Mouse (Mus musculus) limb, embryonic 14.5 days (tissue): ENCODE measurements around the gene Gpr65. TPM values are rescaled to one million over a fixed set of nuclear protein-coding genes. Genes with fewer than 3 reads are reported as not detected.
"Not testable (repeated sequence)": the region's sequence is repeated elsewhere in the genome, so short reads cannot be mapped to it uniquely, and the experiment has no call there.

Experiments used
- ATAC-seq: fragments of 200-750 bp; cut with Nextera tagmentation; 2 replicates; pipeline ENCODE4 v1.8.0; 2017; ENCODE audit warnings: low read depth, moderate number of reproducible peaks, moderate TSS enrichment; ENCODE audit not compliant: low FRiP score
- DNase-seq: peaks from one replicate; pipeline ENCODE4 v3.0.0-alpha.2; 2015; ENCODE audit warnings: low spot score
- H3K27ac ChIP-seq: fragments of 300-500 bp; sonication (generic); replicated peaks from 2 replicates; pipeline ENCODE4 v1.5.1; 2014; ENCODE audit warnings: low read depth, mild to moderate bottlenecking, low read length, moderate library complexity, mixed read lengths
- H3K27me3 ChIP-seq: fragments of 300-500 bp; sonication (generic); 2 replicates; pipeline ENCODE4 v1.6.1; 2014; ENCODE audit warnings: low read length, mixed read lengths; ENCODE audit not compliant: control insufficient read depth, insufficient read depth
- H3K36me3 ChIP-seq: fragments of 300-500 bp; sonication (generic); 2 replicates; pipeline ENCODE4 v1.6.1; 2014; ENCODE audit warnings: mild to moderate bottlenecking, low read length, moderate library complexity, mixed read lengths; ENCODE audit not compliant: control insufficient read depth, insufficient read depth
- H3K4me1 ChIP-seq: fragments of 300-500 bp; sonication (generic); 2 replicates; pipeline ENCODE4 v1.6.1; 2014; ENCODE audit warnings: antibody characterized with exemption, low read length, mixed read lengths; ENCODE audit not compliant: control insufficient read depth, insufficient read depth
- H3K4me2 ChIP-seq: fragments of 300-500 bp; sonication (generic); replicated peaks from 2 replicates; pipeline ENCODE4 v1.6.1; 2014; ENCODE audit warnings: low read depth, mild to moderate bottlenecking, low read length, moderate library complexity; ENCODE audit not compliant: severe bottlenecking
- H3K4me3 ChIP-seq: fragments of 300-500 bp; sonication (generic); replicated peaks from 2 replicates; pipeline ENCODE4 v1.5.1; 2014; ENCODE audit warnings: low read length
- H3K9ac ChIP-seq: fragments of 300-500 bp; sonication (generic); 2 replicates; pipeline ENCODE4 v1.6.1; 2014; ENCODE audit warnings: mild to moderate bottlenecking, low read depth, low read length, moderate library complexity; ENCODE audit not compliant: severe bottlenecking
- H3K9me3 ChIP-seq: fragments of 300-500 bp; sonication (generic); 2 replicates; pipeline ENCODE4 v1.6.1; 2016; ENCODE audit warnings: low read length; ENCODE audit not compliant: control insufficient read depth
- POLR2A ChIP-seq: fragments of 200-500 bp; IDR thresholded peaks from 2 replicates; pipeline ENCODE4 v1.8.0; 2012; ENCODE audit warnings: inconsistent platforms, mild to moderate bottlenecking, moderate library complexity, borderline replicate concordance; ENCODE audit not compliant: insufficient read depth, insufficient read length; ENCODE audit errors: extremely low read depth
- WGBS: fragments of 180-500 bp; shearing (Covaris S2); extraction: QIAGEN DNeasy Blood & Tissue Kit; methylation state at CpG from one replicate; pipeline ENCODE4 v1.1.7; 2014; 5-methylcytosine and 5-hydroxymethylcytosine counted together
- polyA plus RNA-seq, 2 experiments: library from polyadenylated mRNA; depleted of rRNA in 1 of 2; stranded (reverse) in 1 of 2; unstranded in 1 of 2; fragments of >200 nt; fragmentation: Nextera tagmentation in 1 of 2; extraction: Ambion mirVana in 1 of 2; gene quantifications; 2 replicates each; pipeline versions ENCODE4 v1.2.1 to v1.2.3; 2012 to 2014

Gene Gpr65
- polyA plus RNA-seq, 2 experiments, result 2.5 to 4.1 TPM

- 76% methylated on average over 4 of the region's 4 CpGs for WGBS
- DNase-seq, result no peak
These were observed 54.0 kb downstream of the Gpr65 start for GRCm38 (mm10) chr12:98322426-98322825.

GRCm38 (mm10) chr12:98324170-98324569, 55.7 kb downstream of the Gpr65 start:
- not testable (repeated sequence) for H3K4me1 ChIP-seq, H3K4me3 ChIP-seq, H3K27me3 ChIP-seq, H3K9ac ChIP-seq, H3K27ac ChIP-seq, ATAC-seq, H3K36me3 ChIP-seq, H3K9me3 ChIP-seq, H3K4me2 ChIP-seq
- DNase-seq, result peak; percentile 65
- WGBS, result no CpG with 5 or more reads among the region's 1 CpGs

More at GRCm38 (mm10) chr12:98322426-98322825, 54.0 kb downstream of the Gpr65 start:
- Histone ChIP-seq H3K4me1 (no peaks in the 10 kb centered on the region), H3K27me3 (no peaks in the 10 kb centered on the region), H3K9ac (no peak overlapping the region), H3K36me3 (no peaks in the 10 kb centered on the region), H3K4me3 (no peak overlapping the region), H3K27ac (no peak overlapping the region), H3K9me3 (no peaks in the 10 kb centered on the region), H3K4me2 (no peak overlapping the region)
- no peak for TF ChIP-seq POLR2A
- ATAC-seq, result no peak

Other genes with a start within 250 kb of the Gpr65 start
- gene Galc, start 9.2 kb upstream of the Gpr65 start, polyA plus RNA-seq (2012; rRNA removed), result 14.4 and 16.0 TPM in 2 replicates
- gene Galc, start 9.2 kb upstream of the Gpr65 start, polyA plus RNA-seq (2014; fragmentation: Nextera tagmentation; extraction: Ambion mirVana), result 7.2 and 9.9 TPM in 2 replicates